Mouse (Mus musculus) liver, embryonic 12.5 days (tissue): ENCODE measurements at regions not wholly inside any gene's neighbourhood (a gene's known extent, or its start where the extent isn't known, plus 50 kb on each side); places are given as distances from the start of the nearest gene placed in this dataset.
A peak's percentile ranks its signal among the peaks of the same experiment; 100 is the strongest.

Experiments
- ATAC-seq: fragments of 200-750 bp; cut with Nextera tagmentation; 2 replicates; pipeline ENCODE4 v1.8.0; 2017; ENCODE audit warnings: moderate number of reproducible peaks, mild to moderate bottlenecking, moderate library complexity
- H3K27ac ChIP-seq: fragments of 300-500 bp; sonication (generic); 2 replicates; pipeline ENCODE4 v1.5.1; 2016; ENCODE audit warnings: mild to moderate bottlenecking
- H3K27me3 ChIP-seq: fragments of 300-500 bp; sonication (generic); replicated peaks from 2 replicates; pipeline ENCODE4 v1.6.1; 2016; ENCODE audit warnings: mild to moderate bottlenecking, moderate library complexity
- H3K36me3 ChIP-seq: fragments of 300-500 bp; sonication (generic); 2 replicates; pipeline ENCODE4 v1.6.1; 2016; ENCODE audit warnings: mild to moderate bottlenecking, moderate library complexity
- H3K4me1 ChIP-seq: fragments of 300-500 bp; sonication (generic); 2 replicates; pipeline ENCODE4 v1.6.1; 2016
- H3K4me2 ChIP-seq: fragments of 300-500 bp; sonication (generic); 2 replicates; pipeline ENCODE4 v1.6.1; 2016; ENCODE audit warnings: mild to moderate bottlenecking, moderate library complexity
- H3K4me3 ChIP-seq: fragments of 300-500 bp; sonication (generic); 2 replicates; pipeline ENCODE4 v1.5.1; 2016; ENCODE audit warnings: mild to moderate bottlenecking, moderate library complexity
- H3K9ac ChIP-seq: fragments of 300-500 bp; sonication (generic); 2 replicates; pipeline ENCODE4 v1.6.1; 2016; ENCODE audit warnings: mild to moderate bottlenecking, moderate library complexity
- H3K9me3 ChIP-seq: fragments of 300-500 bp; sonication (generic); replicated peaks from 2 replicates; pipeline ENCODE4 v1.6.1; 2016; ENCODE audit warnings: mild to moderate bottlenecking, moderate library complexity
- WGBS: fragments of 180-500 bp; shearing (Covaris S2); methylation state at CpG from one replicate; pipeline ENCODE4 v1.1.7; 2016; ENCODE audit not compliant: insufficient replicate concordance; 5-methylcytosine and 5-hydroxymethylcytosine counted together

GRCm38 (mm10) chr2:170228318-170228994, 80.6 kb upstream of the Zfp217 start:
- 85% methylated on average over 10 of the region's 10 CpGs for WGBS
- no peak overlapping the region for H3K4me2 ChIP-seq
- no peaks in the 10 kb centered on the region for H3K9me3 ChIP-seq

DNA sequence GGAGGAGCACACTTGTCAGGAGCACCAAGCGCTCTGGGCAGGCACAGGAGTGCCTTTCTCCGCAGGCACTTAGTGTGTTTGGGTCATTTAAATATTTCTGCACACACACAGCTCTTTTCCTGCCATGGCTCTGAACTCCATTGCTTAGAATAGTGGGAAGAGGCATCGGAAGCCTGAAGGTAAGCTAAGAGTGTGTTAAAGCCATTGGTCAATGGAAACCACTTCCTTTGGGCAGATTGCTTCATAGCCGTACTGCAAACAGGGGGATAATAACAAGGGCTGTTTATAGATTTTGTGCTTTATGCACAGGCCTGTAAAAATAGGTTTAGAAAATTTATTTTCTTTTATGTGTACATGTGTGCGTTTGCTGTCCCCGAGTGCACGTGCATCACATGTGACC, 76.0 kb upstream of the Zfp217 start:
- Histone ChIP-seq H3K4me3 (no peak overlapping the region), H3K27ac (peak overlapping the region; percentile 4; the same call in 1 of the 2 replicates), H3K36me3 (no peaks in the 10 kb centered on the region), H3K9ac (no peak overlapping the region), H3K4me1 (peaks cover 59% of the 10 kb centered on the region), H3K27me3 (no peaks in the 10 kb centered on the region), H3K4me2 (no peak overlapping the region), H3K9me3 (no peaks in the 10 kb centered on the region)
- no peak for ATAC-seq
- 64% methylated on average over 7 of the region's 7 CpGs for WGBS

More at GRCm38 (mm10) chr2:170228318-170228994, 80.6 kb upstream of the Zfp217 start:
- Histone ChIP-seq H3K4me1 (peaks cover 14% of the 10 kb centered on the region), H3K36me3 (no peaks in the 10 kb centered on the region), H3K27me3 (no peaks in the 10 kb centered on the region), H3K27ac (no peak overlapping the region), H3K4me3 (no peak overlapping the region), H3K9ac (no peak overlapping the region)
- ATAC-seq = no peak

DNA sequence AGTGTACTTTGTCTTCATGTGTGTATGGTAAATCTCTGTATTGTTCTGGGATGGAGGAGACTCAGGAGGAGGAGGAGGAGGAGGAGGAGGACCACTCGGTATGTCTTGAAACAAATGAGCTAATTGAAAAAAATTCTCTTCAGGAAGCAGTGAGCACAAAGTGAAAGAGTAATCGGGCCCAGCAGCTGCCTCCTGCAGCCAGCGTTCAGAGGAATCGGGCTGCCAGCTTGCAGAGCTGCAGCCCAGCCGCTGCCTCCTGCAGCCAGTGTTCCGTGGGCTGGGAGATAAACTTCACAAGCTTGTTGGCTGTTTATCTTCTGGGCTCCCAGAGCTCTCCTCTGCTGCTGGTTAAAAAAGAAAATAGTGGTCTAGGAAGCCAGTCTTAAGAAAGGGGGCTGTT, 74.9 kb upstream of the Zfp217 start:
- Histone ChIP-seq H3K27ac (peak overlapping the region; percentile 58), H3K4me2 (peak overlapping the region; percentile 82), H3K4me3 (peak overlapping the region; percentile 25), H3K4me1 (peaks cover 70% of the 10 kb centered on the region), H3K9me3 (no peaks in the 10 kb centered on the region), H3K27me3 (0 out of 2 replicates have a peak, but pooled peaks cover 1% of the 10 kb centered on the region), H3K36me3 (no peaks in the 10 kb centered on the region), H3K9ac (peak overlapping the region; percentile 33)
- WGBS = 0% methylated on average over 6 of the region's 6 CpGs
- ATAC-seq = peak; percentile 53; the same call in 1 of the 2 replicates

- H3K27ac ChIP-seq = no peak overlapping the region
- peaks cover 68% of the 10 kb centered on the region for H3K4me1 ChIP-seq
- peak overlapping the region; percentile 82 for H3K4me2 ChIP-seq
- H3K4me3 ChIP-seq = peak overlapping the region; percentile 25
- H3K27me3 ChIP-seq = 0 out of 2 replicates have a peak, but pooled peaks cover 3% of the 10 kb centered on the region
- no peaks in the 10 kb centered on the region for H3K9me3 ChIP-seq
- WGBS = 21% methylated on average over 13 of the region's 13 CpGs
- peak overlapping the region; percentile 33 for H3K9ac ChIP-seq
- no peaks in the 10 kb centered on the region for H3K36me3 ChIP-seq
- ATAC-seq = no peak
These were observed 74.2 kb upstream of the Zfp217 start for GRCm38 (mm10) chr2:170221994-170222535.

DNA sequence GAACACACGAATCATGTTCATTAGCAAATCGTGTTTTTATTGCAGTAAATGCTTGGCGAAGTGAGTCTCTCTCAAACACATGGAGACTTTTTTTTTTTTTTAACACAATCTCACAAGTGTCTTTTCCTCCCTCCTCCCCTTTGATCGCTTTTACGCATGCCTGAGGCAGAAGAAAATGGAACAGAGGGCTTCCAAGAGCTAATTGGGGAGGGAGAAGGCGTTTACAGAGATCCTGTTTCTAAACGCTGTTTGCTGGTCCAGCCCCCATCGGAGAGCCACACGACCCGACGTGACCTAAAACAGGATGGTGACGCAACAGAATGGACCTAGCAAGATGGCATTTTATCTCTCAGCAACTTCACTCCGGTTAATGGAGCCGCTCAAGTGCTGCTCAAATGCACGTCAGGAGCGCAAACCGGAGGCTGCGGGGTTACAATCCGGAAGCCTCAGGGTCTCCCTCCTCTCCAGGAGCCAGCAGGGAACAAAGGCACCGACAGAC, 73.0 kb upstream of the Zfp217 start:
- Histone ChIP-seq H3K36me3 (no peaks in the 10 kb centered on the region), H3K9ac (peak overlapping the region; percentile 68), H3K27me3 (0 out of 2 replicates have a peak, but pooled peaks cover 3% of the 10 kb centered on the region), H3K27ac (peak overlapping the region; percentile 64), H3K4me3 (peak overlapping the region; percentile 58), H3K9me3 (no peaks in the 10 kb centered on the region), H3K4me1 (peaks cover 68% of the 10 kb centered on the region), H3K4me2 (peak overlapping the region; percentile 82)
- peak; percentile 27 for ATAC-seq
- WGBS = under 1% methylated on average over 20 of the region's 20 CpGs

DNA sequence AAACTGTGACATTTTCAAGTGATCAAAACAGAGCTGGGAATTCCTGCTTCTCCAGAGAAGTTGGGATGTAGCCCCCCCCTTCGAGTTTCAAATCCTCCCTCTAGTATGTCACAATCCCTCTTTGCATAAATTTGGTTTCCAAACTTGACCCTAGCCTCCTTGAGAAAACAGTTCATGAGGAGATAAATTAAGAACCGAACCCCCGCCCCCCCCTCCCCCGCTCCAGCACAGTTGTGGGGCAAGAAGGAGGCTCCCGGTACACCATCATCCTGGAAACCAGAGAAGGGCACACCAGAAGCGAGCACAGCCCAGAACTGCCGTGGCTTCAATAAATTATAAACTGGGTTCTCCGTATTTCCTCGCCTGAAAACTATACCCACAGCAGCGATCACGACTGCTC, 72.5 kb upstream of the Zfp217 start:
- Histone ChIP-seq H3K4me3 (peak overlapping the region; percentile 58), H3K4me2 (peak overlapping the region; percentile 82), H3K4me1 (peaks cover 68% of the 10 kb centered on the region), H3K27me3 (0 out of 2 replicates have a peak, but pooled peaks cover 3% of the 10 kb centered on the region), H3K36me3 (no peaks in the 10 kb centered on the region), H3K9ac (peak overlapping the region; percentile 68), H3K9me3 (no peaks in the 10 kb centered on the region), H3K27ac (peak overlapping the region; percentile 64)
- 2% methylated on average over 11 of the region's 11 CpGs for WGBS
- ATAC-seq = no peak

- H3K27me3 ChIP-seq = 0 out of 2 replicates have a peak, but pooled peaks cover 3% of the 10 kb centered on the region
- WGBS = 3% methylated on average over 20 of the region's 20 CpGs
- H3K4me3 ChIP-seq = peak overlapping the region; percentile 58
- peaks cover 68% of the 10 kb centered on the region for H3K4me1 ChIP-seq
- H3K4me2 ChIP-seq = peak overlapping the region; percentile 82
- H3K9ac ChIP-seq = peak overlapping the region; percentile 68
- H3K9me3 ChIP-seq = no peaks in the 10 kb centered on the region
- peak overlapping the region; percentile 53 for H3K27ac ChIP-seq
- no peaks in the 10 kb centered on the region for H3K36me3 ChIP-seq
- no peak for ATAC-seq
These were observed 71.9 kb upstream of the Zfp217 start for GRCm38 (mm10) chr2:170219611-170220401.

- peak overlapping the region; percentile 68 for H3K9ac ChIP-seq
- H3K36me3 ChIP-seq = no peaks in the 10 kb centered on the region
- peak overlapping the region; percentile 53; the same call in 1 of the 2 replicates for H3K27ac ChIP-seq
- H3K4me1 ChIP-seq = peaks cover 68% of the 10 kb centered on the region
- H3K4me2 ChIP-seq = peak overlapping the region; percentile 82
- H3K9me3 ChIP-seq = no peaks in the 10 kb centered on the region
- no peak; the same call in 1 of the 2 replicates for ATAC-seq
- H3K27me3 ChIP-seq = 0 out of 2 replicates have a peak, but pooled peaks cover 3% of the 10 kb centered on the region
- H3K4me3 ChIP-seq = peak overlapping the region; percentile 58
- WGBS = 2% methylated on average over 11 of the region's 11 CpGs
These were observed 71.3 kb upstream of the Zfp217 start for GRCm38 (mm10) chr2:170219161-170219581.

DNA sequence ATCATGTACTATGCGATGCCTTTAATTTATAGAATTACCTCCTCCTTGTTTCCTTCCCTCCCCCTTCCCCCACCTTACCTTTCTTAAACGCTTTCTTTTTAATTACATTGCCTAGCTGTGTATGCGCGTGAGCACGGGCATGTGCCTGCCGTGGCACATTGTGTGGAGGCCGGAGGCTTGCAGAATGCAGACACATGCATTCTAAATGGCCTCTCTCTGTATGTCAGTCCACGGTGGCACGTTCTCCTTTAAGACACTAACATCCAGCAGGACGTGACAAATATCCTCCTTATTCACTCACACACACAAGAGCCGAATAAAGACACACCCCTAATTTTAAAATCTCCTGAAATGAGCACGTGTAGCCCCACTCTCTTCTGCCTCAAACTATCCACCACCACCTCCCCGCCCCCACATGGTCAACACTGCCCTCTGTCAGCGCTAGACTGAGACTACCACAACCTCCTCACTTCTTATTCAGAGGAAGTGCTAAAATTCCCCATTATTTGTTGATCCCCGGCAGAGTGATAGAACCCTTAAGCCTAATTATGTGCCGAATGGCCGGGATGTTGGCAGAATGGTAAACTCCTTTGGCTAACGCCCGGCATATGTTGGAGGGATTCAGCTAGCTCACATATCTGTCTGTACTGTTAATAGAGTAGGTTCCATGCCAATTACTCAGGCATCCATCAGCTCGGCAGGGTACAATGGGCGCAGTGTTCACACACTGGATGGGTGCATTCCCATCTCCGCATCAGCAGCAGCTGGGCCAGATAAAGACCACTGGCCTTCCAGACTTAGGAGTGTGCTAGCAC, 70.5 kb upstream of the Zfp217 start:
- Histone ChIP-seq H3K4me1 (peaks cover 61% of the 10 kb centered on the region), H3K9me3 (no peaks in the 10 kb centered on the region), H3K9ac (peak overlapping the region; percentile 68), H3K4me3 (peak overlapping the region; percentile 58), H3K36me3 (no peaks in the 10 kb centered on the region), H3K27ac (peak overlapping the region; percentile 53; the same call in 1 of the 2 replicates), H3K4me2 (peak overlapping the region; percentile 82), H3K27me3 (0 out of 2 replicates have a peak, but pooled peaks cover 3% of the 10 kb centered on the region)
- ATAC-seq = peak; percentile 45
- WGBS = 19% methylated on average over 22 of the region's 22 CpGs

DNA sequence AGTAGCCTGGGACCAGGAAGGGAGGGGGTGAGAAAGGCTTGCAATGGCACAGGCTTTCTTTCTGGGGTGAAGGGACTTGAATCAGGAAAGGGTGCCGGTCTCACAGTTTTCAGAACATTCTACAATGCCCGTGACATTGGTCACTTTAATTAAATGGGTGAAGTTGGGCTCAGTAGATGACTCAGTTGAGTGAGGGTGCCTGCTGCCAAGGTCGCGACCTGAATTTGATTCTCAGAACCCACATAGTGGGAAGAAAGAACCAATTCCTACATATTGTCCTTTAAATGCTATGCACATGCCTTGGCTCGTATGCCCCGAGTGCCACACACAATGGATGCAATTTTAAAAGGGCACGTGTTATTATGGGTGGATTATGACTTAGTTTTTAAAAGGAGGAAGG, 68.4 kb upstream of the Zfp217 start:
- 89% methylated on average over 7 of the region's 7 CpGs for whole genome bisulfite sequencing
- ATAC-seq = no peak
- Histone ChIP-seq H3K27ac (no peak overlapping the region), H3K9me3 (no peaks in the 10 kb centered on the region), H3K4me3 (no peak overlapping the region), H3K4me1 (peaks cover 39% of the 10 kb centered on the region), H3K9ac (no peak overlapping the region), H3K36me3 (no peaks in the 10 kb centered on the region), H3K4me2 (no peak overlapping the region), H3K27me3 (0 out of 2 replicates have a peak, but pooled peaks cover 3% of the 10 kb centered on the region)

GRCm38 (mm10) chr2:170209121-170209520, 61.2 kb upstream of the Zfp217 start:
- H3K4me1 ChIP-seq = peaks cover 29% of the 10 kb centered on the region
- ATAC-seq = no peak
- H3K4me2 ChIP-seq = no peak overlapping the region
- H3K36me3 ChIP-seq = no peaks in the 10 kb centered on the region
- no peak overlapping the region for H3K27ac ChIP-seq
- H3K9me3 ChIP-seq = no peaks in the 10 kb centered on the region
- no peaks in the 10 kb centered on the region for H3K27me3 ChIP-seq
- no peak overlapping the region for H3K9ac ChIP-seq
- no peak overlapping the region for H3K4me3 ChIP-seq
- WGBS = 73% methylated on average over 12 of the region's 12 CpGs
